Mouse (Mus musculus) neural tube, embryonic 12.5 days (tissue): ENCODE measurements around the gene Cnpy4. TPM values are rescaled to one million over a fixed set of nuclear protein-coding genes. Genes with fewer than 3 reads are reported as not detected.
A peak's percentile ranks its signal among the peaks of the same experiment; 100 is the strongest.

Experiments used
- ATAC-seq: fragments of 200-750 bp; cut with Nextera tagmentation; 2 replicates; pipeline ENCODE4 v1.8.0; 2017; ENCODE audit warnings: low read depth, mild to moderate bottlenecking, moderate TSS enrichment, moderate library complexity; ENCODE audit not compliant: low FRiP score
- H3K27ac ChIP-seq: fragments of 300-500 bp; sonication (generic); 2 replicates; pipeline ENCODE4 v1.5.1; 2016
- H3K27me3 ChIP-seq: fragments of 300-500 bp; sonication (generic); replicated peaks from 2 replicates; pipeline ENCODE4 v1.6.1; 2016; ENCODE audit warnings: mild to moderate bottlenecking
- H3K36me3 ChIP-seq: fragments of 300-500 bp; sonication (generic); 2 replicates; pipeline ENCODE4 v1.6.1; 2016; ENCODE audit warnings: mild to moderate bottlenecking
- H3K4me1 ChIP-seq: fragments of 300-500 bp; sonication (generic); 2 replicates; pipeline ENCODE4 v1.6.1; 2016
- H3K4me2 ChIP-seq: fragments of 300-500 bp; sonication (generic); replicated peaks from 2 replicates; pipeline ENCODE4 v1.6.1; 2016; ENCODE audit warnings: mild to moderate bottlenecking
- H3K4me3 ChIP-seq: fragments of 300-500 bp; sonication (generic); 2 replicates; pipeline ENCODE4 v1.5.1; 2016
- H3K9ac ChIP-seq: fragments of 300-500 bp; sonication (generic); 2 replicates; pipeline ENCODE4 v1.6.1; 2016; ENCODE audit warnings: mild to moderate bottlenecking
- H3K9me3 ChIP-seq: fragments of 300-500 bp; sonication (generic); 2 replicates; pipeline ENCODE4 v1.6.1; 2016; ENCODE audit warnings: mild to moderate bottlenecking
- WGBS: fragments of 180-500 bp; shearing (Covaris S2); methylation state at CpG from one replicate; pipeline ENCODE4 v1.1.7; 2016; 5-methylcytosine and 5-hydroxymethylcytosine counted together
- polyA plus RNA-seq: library from polyadenylated mRNA; unstranded; fragments of >200 nt; fragmentation: Nextera tagmentation; extraction: Ambion mirVana; gene quantifications from 2 replicates; pipeline ENCODE4 v1.2.1, GENCODE M21; 2016

Gene Cnpy4
- 44.3 and 46.8 TPM in 2 replicates for polyA plus RNA-seq

- ATAC-seq = peak; percentile 84
- Histone ChIP-seq H3K9ac (peak within 1 kb of the TSS; percentile 73), H3K27me3 (no peaks in the 10 kb centered on the region), H3K9me3 (no peaks in the 10 kb centered on the region), H3K36me3 (peaks cover 44% of the 10 kb centered on the region), H3K4me2 (peak within 1 kb of the TSS; percentile 72), H3K27ac (no peak within 1 kb of the TSS), H3K4me1 (peaks cover 16% of the 10 kb centered on the region), H3K4me3 (peak within 1 kb of the TSS; percentile 73)
- under 1% methylated on average over 31 of the region's 31 CpGs for WGBS
These were observed at the start of gene Cnpy4, which contains the start of gene Taf6 for GRCm38 (mm10) chr5:138186950-138187638. Gene Cnpy4 (plus strand): TSS chr5:138187485. Gene Taf6 (minus strand): TSS chr5:138187451.

GRCm38 (mm10) chr5:138137935-138138549 is 49.2 kb upstream of the Cnpy4 start:
- no peak overlapping the region for H3K4me3 ChIP-seq
- H3K9me3 ChIP-seq = no peaks in the 10 kb centered on the region
- H3K4me2 ChIP-seq = no peak overlapping the region
- peak; percentile 63; the same call in 1 of the 2 replicates for ATAC-seq
- H3K9ac ChIP-seq = no peak overlapping the region
- H3K27ac ChIP-seq = no peak overlapping the region
- peaks cover 39% of the 10 kb centered on the region for H3K36me3 ChIP-seq
- 68% methylated on average over 8 of the region's 8 CpGs for WGBS
- no peaks in the 10 kb centered on the region for H3K4me1 ChIP-seq
- no peaks in the 10 kb centered on the region for H3K27me3 ChIP-seq

DNA sequence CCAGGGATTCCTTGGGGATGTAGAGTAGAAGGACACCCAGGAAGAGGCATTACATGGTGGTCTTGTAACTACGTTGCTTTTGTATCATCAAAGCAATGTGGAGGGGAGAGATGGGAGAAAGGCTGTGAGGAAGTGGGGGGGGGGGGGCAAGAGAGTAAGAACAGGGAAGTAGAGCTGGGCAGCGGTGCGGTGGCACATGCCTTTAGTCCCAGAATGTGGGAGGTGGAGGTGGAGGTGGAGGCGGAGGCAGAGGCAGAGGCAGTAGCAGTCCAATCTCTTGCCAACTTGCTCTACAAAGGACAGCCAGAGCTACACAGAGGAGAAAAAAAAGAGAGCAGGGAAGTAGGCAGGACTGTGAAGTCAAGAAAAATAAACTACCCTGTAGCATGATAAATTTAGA is 48.7 kb upstream of the Cnpy4 start:
- H3K4me2 ChIP-seq = no peak overlapping the region
- H3K36me3 ChIP-seq = peaks cover 39% of the 10 kb centered on the region
- ATAC-seq = no peak
- no peak overlapping the region for H3K27ac ChIP-seq
- no peaks in the 10 kb centered on the region for H3K4me1 ChIP-seq
- WGBS = 71% methylated on average over 4 of the region's 4 CpGs
- H3K27me3 ChIP-seq = no peaks in the 10 kb centered on the region
- H3K9me3 ChIP-seq = no peaks in the 10 kb centered on the region
- no peak overlapping the region for H3K4me3 ChIP-seq
- no peak overlapping the region for H3K9ac ChIP-seq

- Histone ChIP-seq H3K4me1 (peaks cover 6% of the 10 kb centered on the region; the same call in 1 of the 2 replicates), H3K36me3 (peaks cover 26% of the 10 kb centered on the region), H3K9ac (peak overlapping the region; percentile 93), H3K27me3 (no peaks in the 10 kb centered on the region), H3K27ac (no peak overlapping the region), H3K4me2 (peak overlapping the region; percentile 72), H3K9me3 (no peaks in the 10 kb centered on the region), H3K4me3 (peak overlapping the region; percentile 77)
- WGBS = 91% methylated on average over 3 of the region's 3 CpGs
- ATAC-seq = no peak
These were observed 32.9 kb upstream of the Cnpy4 start for GRCm38 (mm10) chr5:138154390-138154789.

- H3K9me3 ChIP-seq = no peaks in the 10 kb centered on the region
- peaks cover 6% of the 10 kb centered on the region; the same call in 1 of the 2 replicates for H3K4me1 ChIP-seq
- H3K27me3 ChIP-seq = no peaks in the 10 kb centered on the region
- H3K27ac ChIP-seq = peak within 1 kb of the TSS; percentile 86
- WGBS = under 1% methylated on average over 31 of the region's 31 CpGs
- peak within 1 kb of the TSS; percentile 77 for H3K4me3 ChIP-seq
- H3K9ac ChIP-seq = peak within 1 kb of the TSS; percentile 93
- ATAC-seq = peak; percentile 95
- peaks cover 21% of the 10 kb centered on the region for H3K36me3 ChIP-seq
- H3K4me2 ChIP-seq = peak within 1 kb of the TSS; percentile 72
These were observed 31.8 kb upstream of the Cnpy4 start, which contains the start of gene Zfp113 for GRCm38 (mm10) chr5:138155443-138155976. Gene Zfp113 (minus strand): TSS chr5:138155744.

DNA sequence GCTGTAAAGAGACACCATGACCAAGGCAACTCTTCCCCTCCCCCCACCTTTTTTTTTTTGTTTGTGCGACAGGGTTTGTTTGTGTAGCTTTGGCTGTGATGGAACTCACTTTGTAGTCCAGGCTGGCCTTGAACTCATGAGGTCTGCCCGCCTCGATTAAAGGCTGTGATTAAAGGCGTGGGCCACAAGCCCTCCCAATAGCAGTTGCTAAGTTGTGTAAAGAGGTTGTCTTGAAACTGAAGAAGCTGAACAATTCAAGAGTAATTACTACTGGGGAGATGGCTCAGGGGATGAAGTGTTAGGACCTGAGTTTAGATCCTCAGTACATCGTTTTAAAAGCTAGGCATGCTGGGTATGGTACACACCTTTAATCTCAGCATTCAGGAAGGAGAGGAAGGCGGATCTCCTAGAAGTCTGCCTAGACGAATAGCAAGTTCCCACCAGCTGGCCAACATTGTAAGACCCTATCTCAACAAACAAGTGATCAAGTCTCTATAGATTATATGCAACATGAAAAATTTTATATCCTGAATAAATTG is 27.0 kb upstream of the Cnpy4 start:
- 74% methylated on average over 7 of the region's 7 CpGs for WGBS
- no peak for ATAC-seq
- Histone ChIP-seq H3K27ac (no peak overlapping the region), H3K4me1 (peaks cover 9% of the 10 kb centered on the region; the same call in 1 of the 2 replicates), H3K4me2 (peak overlapping the region; percentile 81), H3K9me3 (no peaks in the 10 kb centered on the region), H3K4me3 (no peak overlapping the region), H3K27me3 (no peaks in the 10 kb centered on the region), H3K9ac (peak overlapping the region; percentile 78; the same call in 1 of the 2 replicates), H3K36me3 (peaks cover 27% of the 10 kb centered on the region)

- Histone ChIP-seq H3K9ac (peak within 1 kb of the TSS; percentile 78), H3K27ac (no peak within 1 kb of the TSS), H3K36me3 (peaks cover 35% of the 10 kb centered on the region), H3K9me3 (no peaks in the 10 kb centered on the region), H3K4me2 (peak within 1 kb of the TSS; percentile 81), H3K4me1 (peaks cover 13% of the 10 kb centered on the region; the same call in 1 of the 2 replicates), H3K27me3 (no peaks in the 10 kb centered on the region), H3K4me3 (peak within 1 kb of the TSS; percentile 74)
- 1% methylated on average over 42 of the region's 42 CpGs for WGBS
- peak; percentile 96 for ATAC-seq
These were observed 26.2 kb upstream of the Cnpy4 start, which contains the start of gene Cops6 for GRCm38 (mm10) chr5:138160842-138161665. Gene Cops6 (plus strand): TSS chr5:138161071.

- no peaks in the 10 kb centered on the region for H3K9me3 ChIP-seq
- ATAC-seq = no peak
- H3K9ac ChIP-seq = no peak overlapping the region
- H3K4me2 ChIP-seq = 0 out of 2 replicates have a peak overlapping the region, but pooled peaks have one; percentile 12
- peaks cover 13% of the 10 kb centered on the region; the same call in 1 of the 2 replicates for H3K4me1 ChIP-seq
- peaks cover 55% of the 10 kb centered on the region for H3K36me3 ChIP-seq
- H3K27me3 ChIP-seq = no peaks in the 10 kb centered on the region
- H3K27ac ChIP-seq = no peak overlapping the region
- WGBS = 71% methylated on average over 6 of the region's 6 CpGs
- no peak overlapping the region for H3K4me3 ChIP-seq
These were observed 24.2 kb upstream of the Cnpy4 start for GRCm38 (mm10) chr5:138163046-138163445.

DNA sequence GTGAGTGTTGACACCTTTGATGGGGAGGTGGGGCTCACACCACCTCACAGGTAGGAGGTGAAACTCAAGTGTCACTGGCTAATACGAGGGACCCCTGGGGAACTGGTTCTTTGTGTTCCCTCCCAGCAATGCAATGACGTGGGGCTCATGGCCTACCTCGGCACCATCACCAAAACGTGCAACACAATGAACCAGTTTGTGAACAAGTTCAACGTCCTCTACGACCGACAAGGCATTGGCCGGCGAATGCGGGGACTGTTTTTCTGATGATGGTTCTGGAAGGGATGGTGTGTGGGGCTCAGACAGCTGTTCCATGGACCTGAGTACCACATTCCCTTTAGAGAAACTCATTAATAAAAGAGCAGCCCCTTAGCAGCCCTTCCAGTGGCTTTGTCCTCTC is 23.7 kb upstream of the Cnpy4 start:
- no peak for ATAC-seq
- Histone ChIP-seq H3K36me3 (peaks cover 60% of the 10 kb centered on the region), H3K9me3 (no peaks in the 10 kb centered on the region), H3K27me3 (no peaks in the 10 kb centered on the region), H3K9ac (0 out of 2 replicates have a peak overlapping the region, but pooled peaks have one; percentile 1), H3K4me2 (no peak overlapping the region), H3K4me1 (peaks cover 13% of the 10 kb centered on the region; the same call in 1 of the 2 replicates), H3K4me3 (no peak overlapping the region), H3K27ac (no peak overlapping the region)
- 69% methylated on average over 10 of the region's 10 CpGs for WGBS

DNA sequence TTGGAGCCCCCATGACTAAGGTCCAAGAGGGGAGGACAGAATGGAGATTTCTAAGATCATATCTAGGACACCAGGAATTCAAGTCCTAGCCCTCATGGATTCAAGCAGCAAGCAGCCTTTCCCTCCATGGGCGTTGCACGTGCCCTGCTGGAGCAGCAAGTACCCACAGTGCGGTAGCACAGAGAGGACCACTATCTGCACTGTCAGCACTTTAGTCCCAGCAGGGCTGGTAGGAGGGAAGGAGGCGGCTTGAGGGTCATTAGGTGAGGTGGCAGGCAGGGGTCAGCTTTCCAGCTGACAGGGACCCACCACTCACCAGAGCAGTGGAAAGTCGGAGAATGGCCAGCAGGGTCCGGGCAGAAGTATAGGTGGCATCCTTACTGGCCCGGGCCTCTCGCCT is 21.7 kb upstream of the Cnpy4 start:
- ATAC-seq = no peak
- no peaks in the 10 kb centered on the region for H3K9me3 ChIP-seq
- peaks cover 22% of the 10 kb centered on the region for H3K4me1 ChIP-seq
- H3K27ac ChIP-seq = no peak overlapping the region
- H3K27me3 ChIP-seq = no peaks in the 10 kb centered on the region
- no peak overlapping the region for H3K4me2 ChIP-seq
- H3K36me3 ChIP-seq = peaks cover 70% of the 10 kb centered on the region
- no peak overlapping the region for H3K4me3 ChIP-seq
- H3K9ac ChIP-seq = no peak overlapping the region
- WGBS = 76% methylated on average over 8 of the region's 8 CpGs

DNA sequence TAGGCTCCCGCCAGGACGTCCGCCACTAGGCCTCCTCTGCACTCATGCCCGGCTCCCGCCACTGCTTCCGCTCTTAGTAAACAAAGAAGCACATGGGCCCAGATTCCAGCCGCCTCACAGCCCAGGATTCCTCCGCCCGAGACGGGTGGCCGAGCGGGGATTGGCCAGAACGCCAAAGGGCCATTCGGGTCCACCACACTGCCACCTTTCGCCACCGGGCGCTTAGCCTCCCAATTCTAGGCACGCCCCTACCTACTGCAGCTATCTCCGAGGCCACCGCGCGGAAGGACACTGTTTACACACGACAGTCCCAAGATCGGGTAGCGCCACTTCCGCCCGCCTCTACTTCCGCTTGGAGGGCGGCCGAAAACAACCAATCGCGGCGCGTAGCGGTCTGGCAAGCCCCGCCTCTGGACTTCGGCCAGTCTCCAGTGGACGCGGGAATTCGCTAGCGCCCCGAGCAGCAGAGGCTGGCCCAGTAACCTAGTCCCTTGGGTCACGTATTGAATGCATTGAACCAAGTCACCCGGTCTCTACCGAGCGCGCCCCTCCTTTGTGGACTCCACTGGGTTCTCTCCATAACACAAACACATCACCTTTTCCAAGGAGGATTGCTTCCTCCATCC is 16.2 kb upstream of the Cnpy4 start:
- peak; percentile 91 for ATAC-seq
- peak overlapping the region; percentile 38 for H3K27ac ChIP-seq
- H3K4me1 ChIP-seq = peaks cover 19% of the 10 kb centered on the region
- WGBS = under 1% methylated on average over 47 of the region's 47 CpGs
- H3K4me3 ChIP-seq = peak overlapping the region; percentile 58
- H3K9ac ChIP-seq = peak overlapping the region; percentile 49
- H3K27me3 ChIP-seq = no peaks in the 10 kb centered on the region
- no peaks in the 10 kb centered on the region for H3K9me3 ChIP-seq
- peak overlapping the region; percentile 78 for H3K4me2 ChIP-seq
- peaks cover 54% of the 10 kb centered on the region for H3K36me3 ChIP-seq
